Mouse (Mus musculus) intestine, postnatal 0 days (tissue): ENCODE measurements around the gene Map4k1. TPM values are rescaled to one million over a fixed set of nuclear protein-coding genes. Genes with fewer than 3 reads are reported as not detected.

Source experiments
- ATAC-seq: fragments of 200-750 bp; cut with Nextera tagmentation; 2 replicates; pipeline ENCODE4 v1.8.0; 2017; ENCODE audit warnings: mild to moderate bottlenecking, moderate TSS enrichment, moderate library complexity
- H3K27ac ChIP-seq: fragments of 300-500 bp; sonication (generic); 2 replicates; pipeline ENCODE4 v1.5.1; 2014; ENCODE audit warnings: mild to moderate bottlenecking, low read depth, low read length, moderate library complexity
- H3K27me3 ChIP-seq: fragments of 300-500 bp; sonication (generic); replicated peaks from 2 replicates; pipeline ENCODE4 v1.6.1; 2014; ENCODE audit warnings: low read length, mixed read lengths; ENCODE audit not compliant: control insufficient read depth, insufficient read depth
- H3K36me3 ChIP-seq: fragments of 300-500 bp; sonication (generic); 2 replicates; pipeline ENCODE4 v1.6.1; 2014; ENCODE audit warnings: mild to moderate bottlenecking, moderate library complexity; ENCODE audit not compliant: control insufficient read depth, insufficient read depth
- H3K4me1 ChIP-seq: fragments of 300-500 bp; sonication (generic); replicated peaks from 2 replicates; pipeline ENCODE4 v1.6.1; 2014; ENCODE audit warnings: antibody characterized with exemption, low read length, mixed read lengths; ENCODE audit not compliant: control insufficient read depth, insufficient read depth
- H3K4me2 ChIP-seq: fragments of 300-500 bp; sonication (generic); replicated peaks from 2 replicates; pipeline ENCODE4 v1.6.1; 2014; ENCODE audit warnings: low read depth, mild to moderate bottlenecking, moderate library complexity
- H3K4me3 ChIP-seq: fragments of 300-500 bp; sonication (generic); 2 replicates; pipeline ENCODE4 v1.5.1; 2014; ENCODE audit warnings: low read depth, low read length
- H3K9ac ChIP-seq: fragments of 300-500 bp; sonication (generic); 2 replicates; pipeline ENCODE4 v1.6.1; 2014; ENCODE audit warnings: mild to moderate bottlenecking, low read depth, low read length
- H3K9me3 ChIP-seq: fragments of 300-500 bp; sonication (generic); 2 replicates; pipeline ENCODE4 v1.6.1; 2016; ENCODE audit warnings: mixed run types; ENCODE audit not compliant: control insufficient read depth
- CTCF ChIP-seq: sonication (generic); IDR thresholded peaks from 2 replicates; pipeline ENCODE4 v1.5.1; 2016; ENCODE audit warnings: low read depth, mild to moderate bottlenecking, control low read depth, antibody characterized with exemption, moderate library complexity
- WGBS: fragments of 180-500 bp; shearing (Covaris S2); extraction: QIAGEN DNeasy Blood & Tissue Kit; methylation state at CpG from one replicate; pipeline ENCODE4 v1.1.7; 2014; 5-methylcytosine and 5-hydroxymethylcytosine counted together
- polyA plus RNA-seq: library from polyadenylated mRNA; unstranded; fragments of >200 nt; fragmentation: Nextera tagmentation; extraction: Ambion mirVana; gene quantifications from 2 replicates; pipeline ENCODE4 v1.2.1, GENCODE M21; 2015

Map4k1 gene
- polyA plus RNA-seq, 1 experiment from 2014 or later, result 1.6 TPM

DNA sequence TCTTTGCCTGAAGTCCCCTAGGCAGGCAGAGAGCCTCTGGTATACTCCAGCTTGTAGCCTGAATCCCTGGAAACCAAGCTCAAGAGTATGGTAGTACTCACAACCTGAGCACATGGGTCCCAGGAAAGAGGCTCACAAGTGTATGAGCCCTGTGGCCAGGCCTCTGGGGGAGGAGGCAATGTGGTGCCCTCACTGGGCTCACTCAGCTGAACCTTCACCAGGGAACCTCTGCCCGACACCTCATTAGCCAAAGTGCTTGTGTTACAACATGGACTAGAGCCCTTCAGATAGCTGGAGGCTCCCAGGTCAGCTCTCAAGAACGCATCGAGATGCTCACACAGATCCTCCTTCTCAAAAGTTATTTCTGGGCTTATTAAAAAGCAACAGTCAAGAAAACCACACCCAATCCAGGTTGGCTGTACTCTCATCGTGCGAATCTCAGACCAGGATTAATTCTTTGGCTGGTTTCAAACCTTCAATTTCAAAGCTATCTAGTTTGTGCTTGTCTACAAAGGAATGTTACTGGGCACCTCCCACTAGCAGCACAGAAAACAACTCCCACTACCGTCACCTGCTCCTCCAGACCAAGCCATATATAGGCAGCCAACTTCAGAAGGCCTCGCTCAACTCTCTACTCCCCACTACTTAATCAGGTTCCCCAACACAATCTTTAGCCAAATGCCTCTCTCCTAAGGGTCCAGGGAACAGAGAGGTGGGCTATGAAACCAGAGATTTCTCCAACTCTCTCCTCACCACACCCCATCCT lies 42.2 kb upstream of the Map4k1 start:
- no peak for TF ChIP-seq CTCF
- ATAC-seq, result peak; percentile 55
- peaks cover 41% of the 10 kb centered on the region for H3K4me1 ChIP-seq
- no peaks in the 10 kb centered on the region for H3K27me3 ChIP-seq
- peaks cover 7% of the 10 kb centered on the region for H3K36me3 ChIP-seq
- no peak overlapping the region for H3K9ac ChIP-seq
- peak overlapping the region; percentile 74 for H3K27ac ChIP-seq
- H3K4me3 ChIP-seq, result no peak overlapping the region
- peak overlapping the region; percentile 37; the same call in 1 of the 2 replicates for H3K4me2 ChIP-seq
- no peaks in the 10 kb centered on the region for H3K9me3 ChIP-seq
- WGBS, result 52% methylated on average over 7 of the region's 7 CpGs

DNA sequence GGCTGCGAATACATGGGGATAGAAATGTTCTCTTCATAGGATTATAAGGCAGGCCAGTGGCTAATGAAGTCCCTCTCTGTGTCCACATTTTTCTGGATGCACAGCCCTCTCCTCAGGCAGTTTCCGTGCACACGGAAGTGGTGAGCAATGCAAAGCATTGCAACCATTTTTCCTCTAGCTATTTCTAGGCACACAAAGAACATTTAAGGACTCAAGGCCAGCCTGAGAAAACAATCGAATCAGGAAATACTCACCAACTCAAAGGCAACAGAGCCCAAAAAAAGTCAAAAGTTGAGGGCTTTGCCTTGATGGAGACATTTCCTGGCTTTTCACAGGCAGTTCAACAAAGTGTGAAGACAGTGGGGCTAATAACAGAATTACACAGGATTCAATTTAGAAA lies 40.7 kb upstream of the Map4k1 start:
- Histone ChIP-seq H3K4me3 (no peak overlapping the region), H3K4me1 (peaks cover 46% of the 10 kb centered on the region), H3K27me3 (no peaks in the 10 kb centered on the region), H3K9me3 (no peaks in the 10 kb centered on the region), H3K4me2 (no peak overlapping the region), H3K36me3 (peaks cover 12% of the 10 kb centered on the region), H3K27ac (peak overlapping the region; percentile 74), H3K9ac (no peak overlapping the region)
- TF ChIP-seq CTCF, result no peak
- 47% methylated on average over 4 of the region's 4 CpGs for WGBS
- no peak for ATAC-seq

GRCm38 (mm10) chr7:28941542-28941941 lies 40.3 kb upstream of the Map4k1 start:
- ATAC-seq, result no peak
- Histone ChIP-seq H3K27ac (peak overlapping the region; percentile 74), H3K9me3 (no peaks in the 10 kb centered on the region), H3K4me2 (0 out of 2 replicates have a peak overlapping the region, but pooled peaks have one; percentile 9), H3K27me3 (no peaks in the 10 kb centered on the region), H3K9ac (no peak overlapping the region), H3K4me3 (no peak overlapping the region), H3K4me1 (peaks cover 42% of the 10 kb centered on the region), H3K36me3 (peaks cover 12% of the 10 kb centered on the region)
- WGBS, result 28% methylated on average over 4 of the region's 4 CpGs
- TF ChIP-seq CTCF, result no peak

DNA sequence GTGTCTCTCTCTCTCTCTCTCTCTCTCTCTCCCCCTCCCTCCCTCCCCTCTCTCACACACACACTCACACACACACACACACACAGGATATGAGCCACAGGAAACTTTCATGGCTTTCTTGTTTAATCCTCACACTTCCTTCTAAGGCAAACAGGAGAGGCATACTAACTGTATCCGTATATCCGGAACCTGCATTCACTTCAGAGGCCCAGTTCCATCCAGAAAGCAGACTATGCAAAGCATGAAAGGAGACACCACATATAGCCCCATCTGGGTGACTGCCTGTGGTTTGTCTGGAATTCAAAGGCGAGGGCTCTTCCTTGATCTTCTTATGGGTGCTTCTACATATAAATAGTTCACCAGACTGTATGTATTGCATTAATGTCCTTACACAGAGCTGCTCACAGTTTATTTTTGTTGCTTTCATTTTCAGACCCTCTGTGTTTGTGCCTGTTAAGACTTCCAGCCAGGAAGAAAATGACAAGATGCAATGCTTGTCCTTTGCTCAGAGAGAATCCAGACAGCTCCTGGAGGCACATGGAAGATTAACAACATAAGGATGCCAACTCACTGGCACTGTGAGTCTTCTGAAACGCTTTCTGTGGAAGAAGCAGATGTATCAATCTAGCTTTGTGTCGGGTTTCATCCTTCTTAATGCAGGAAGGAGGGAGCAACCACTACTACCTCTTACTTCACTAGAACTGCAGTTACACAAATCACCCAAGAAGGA lies 38.2 kb upstream of the Map4k1 start:
- H3K9me3 ChIP-seq, result no peaks in the 10 kb centered on the region
- H3K4me1 ChIP-seq, result peaks cover 36% of the 10 kb centered on the region
- H3K27me3 ChIP-seq, result no peaks in the 10 kb centered on the region
- ATAC-seq, result no peak
- peaks cover 12% of the 10 kb centered on the region; the same call in 1 of the 2 replicates for H3K36me3 ChIP-seq
- 0 out of 2 replicates have a peak overlapping the region, but pooled peaks have one; percentile 10 for H3K4me2 ChIP-seq
- TF ChIP-seq CTCF, result no peak
- peak overlapping the region; percentile 74 for H3K27ac ChIP-seq
- 39% methylated on average over 5 of the region's 5 CpGs for WGBS
- no peak overlapping the region for H3K9ac ChIP-seq
- H3K4me3 ChIP-seq, result no peak overlapping the region

DNA sequence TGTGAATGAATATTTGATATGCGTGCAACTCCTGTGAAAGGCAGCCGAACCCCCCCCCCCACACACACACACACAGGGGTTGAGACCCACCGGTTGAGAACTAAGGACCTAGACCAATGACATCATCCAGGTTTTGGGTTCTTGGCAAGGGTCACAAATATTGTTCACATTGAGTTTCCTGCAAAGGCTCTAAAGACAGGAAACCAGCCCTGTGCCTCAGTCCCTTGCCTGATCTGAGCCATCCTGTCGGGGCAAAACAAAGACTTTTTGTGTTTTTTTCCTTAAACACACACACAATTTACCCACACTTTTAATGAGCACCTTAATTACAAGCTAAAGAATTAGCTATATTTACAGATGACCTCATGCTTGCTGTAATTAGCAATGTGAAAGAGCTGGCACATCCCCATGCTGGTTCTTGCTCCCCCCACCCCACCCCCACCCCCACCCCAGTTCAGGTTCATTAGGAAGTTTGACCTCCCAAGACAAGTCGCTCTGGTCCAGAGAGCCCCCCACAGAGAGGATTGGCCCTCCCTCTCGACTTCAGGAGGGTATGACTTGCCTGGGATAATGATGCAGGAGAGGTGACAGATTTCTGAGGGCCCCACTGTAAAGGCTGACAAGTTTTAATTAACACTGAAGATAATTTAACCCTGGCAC lies 37.0 kb upstream of the Map4k1 start:
- ATAC-seq, result no peak
- H3K36me3 ChIP-seq, result peaks cover 17% of the 10 kb centered on the region

More for the DNA sequence above, 37.0 kb upstream of the Map4k1 start:
- H3K27ac ChIP-seq, result peak overlapping the region; percentile 55
- no peak overlapping the region for H3K9ac ChIP-seq
- peak overlapping the region; percentile 27; the same call in 1 of the 2 replicates for H3K4me2 ChIP-seq
- H3K27me3 ChIP-seq, result no peaks in the 10 kb centered on the region
- no peak for TF ChIP-seq CTCF
- peaks cover 32% of the 10 kb centered on the region for H3K4me1 ChIP-seq
- H3K4me3 ChIP-seq, result no peak overlapping the region
- WGBS, result 50% methylated on average over 6 of the region's 6 CpGs
- no peaks in the 10 kb centered on the region for H3K9me3 ChIP-seq
